Mouse (Mus musculus): Measurements from ENCODE around the gene Bcorl1. TPM values are rescaled to one million over a fixed set of nuclear protein-coding genes. Genes with fewer than 3 reads are reported as not detected.
A peak's percentile ranks its signal among the peaks of the same experiment; 100 is the strongest.

Gene Bcorl1
- polyA plus RNA-seq, 1 experiment from 2014 or later = 1.6 TPM

GRCm38 (mm10) chrX:48317444-48317843, 23.7 kb upstream of the Bcorl1 start:
- no peak overlapping the region for H3K27ac ChIP-seq (ENCODE audit: low read depth, low read length)
- no peak overlapping the region for H3K9ac ChIP-seq (ENCODE audit: low read depth, low read length)
- WGBS = 43% methylated on average over 3 of the region's 3 CpGs
- no peaks in the 10 kb centered on the region for H3K4me1 ChIP-seq (replicated peaks; ENCODE audit: control insufficient read depth, insufficient read depth, low read length)
- no peak overlapping the region for H3K4me3 ChIP-seq (ENCODE audit: low read depth, low read length)
- no peaks in the 10 kb centered on the region for H3K9me3 ChIP-seq (ENCODE audit: control insufficient read depth)
- no peaks in the 10 kb centered on the region for H3K27me3 ChIP-seq (replicated peaks; ENCODE audit: control insufficient read depth, insufficient read depth, low read length)
- no peak for TF ChIP-seq CTCF (IDR thresholded peaks at IDR 0.05; ENCODE audit: low read depth)
- no peaks in the 10 kb centered on the region for H3K36me3 ChIP-seq (ENCODE audit: control insufficient read depth, insufficient read depth)
- H3K4me2 ChIP-seq (replicated peaks; ENCODE audit: low read depth) = no peak overlapping the region
- no peak for ATAC-seq

DNA sequence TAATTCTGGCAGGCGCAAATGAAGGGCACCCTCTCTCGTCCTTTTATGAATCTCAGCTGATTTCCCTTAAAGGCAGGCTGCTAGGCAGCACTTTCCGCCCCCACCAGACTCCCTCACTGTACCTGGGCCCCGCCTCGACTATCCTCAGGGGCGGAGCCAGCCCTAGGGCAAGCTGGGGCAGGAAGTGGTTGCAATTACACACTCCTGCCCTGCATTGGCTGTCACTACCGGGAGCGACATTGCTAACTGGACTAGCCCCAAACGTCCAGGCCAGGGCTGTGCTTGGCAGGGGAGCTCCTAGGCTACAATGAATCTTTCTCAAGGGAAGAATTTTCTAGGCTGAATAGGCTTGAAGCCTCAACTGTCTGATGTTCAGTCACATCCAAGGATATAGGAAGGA, 23.0 kb upstream of the Bcorl1 start:
- Histone ChIP-seq H3K36me3 (ENCODE audit: control insufficient read depth, insufficient read depth) (no peaks in the 10 kb centered on the region), H3K4me3 (ENCODE audit: low read depth, low read length) (no peak overlapping the region), H3K27ac (ENCODE audit: low read depth, low read length) (no peak overlapping the region), H3K9ac (ENCODE audit: low read depth, low read length) (no peak overlapping the region), H3K4me2 (replicated peaks; ENCODE audit: low read depth) (peak overlapping the region; percentile 27; the same call in 1 of the 2 replicates), H3K9me3 (ENCODE audit: control insufficient read depth) (no peaks in the 10 kb centered on the region), H3K4me1 (replicated peaks; ENCODE audit: control insufficient read depth, insufficient read depth, low read length) (no peaks in the 10 kb centered on the region), H3K27me3 (replicated peaks; ENCODE audit: control insufficient read depth, insufficient read depth, low read length) (no peaks in the 10 kb centered on the region)
- peak; percentile 55 for ATAC-seq
- no peak for TF ChIP-seq CTCF (IDR thresholded peaks at IDR 0.05; ENCODE audit: low read depth)
- WGBS = 23% methylated on average over 9 of the region's 9 CpGs

- Histone ChIP-seq H3K9me3 (ENCODE audit: control insufficient read depth) (no peaks in the 10 kb centered on the region), H3K4me3 (ENCODE audit: low read depth, low read length) (peak overlapping the region; percentile 56), H3K4me1 (replicated peaks; ENCODE audit: control insufficient read depth, insufficient read depth, low read length) (no peaks in the 10 kb centered on the region), H3K27me3 (replicated peaks; ENCODE audit: control insufficient read depth, insufficient read depth, low read length) (no peaks in the 10 kb centered on the region), H3K27ac (ENCODE audit: low read depth, low read length) (no peak overlapping the region), H3K4me2 (replicated peaks; ENCODE audit: low read depth) (peak overlapping the region; percentile 87), H3K36me3 (ENCODE audit: control insufficient read depth, insufficient read depth) (no peaks in the 10 kb centered on the region), H3K9ac (ENCODE audit: low read depth, low read length) (no peak overlapping the region)
- 14% methylated on average over 29 of the region's 35 CpGs for WGBS
- ATAC-seq = no peak
- no peak for TF ChIP-seq CTCF (IDR thresholded peaks at IDR 0.05; ENCODE audit: low read depth)
Observed at GRCm38 (mm10) chrX:48340441-48341049, 613 bp upstream of the Bcorl1 start.

GRCm38 (mm10) chrX:48341621-48342161, 533 bp downstream of the Bcorl1 start:
- peak; percentile 24 for ATAC-seq

GRCm38 (mm10) chrX:48342731-48343130, 1.6 kb downstream of the Bcorl1 start:
- no peak overlapping the region for H3K27ac ChIP-seq (ENCODE audit: low read depth, low read length)
- no peaks in the 10 kb centered on the region for H3K36me3 ChIP-seq (ENCODE audit: control insufficient read depth, insufficient read depth)
- no peak overlapping the region for H3K9ac ChIP-seq (ENCODE audit: low read depth, low read length)
- H3K4me2 ChIP-seq (replicated peaks; ENCODE audit: low read depth) = peak overlapping the region; percentile 87
- no peak for TF ChIP-seq CTCF (IDR thresholded peaks at IDR 0.05; ENCODE audit: low read depth)
- peak overlapping the region; percentile 56 for H3K4me3 ChIP-seq (ENCODE audit: low read depth, low read length)
- no peaks in the 10 kb centered on the region for H3K4me1 ChIP-seq (replicated peaks; ENCODE audit: control insufficient read depth, insufficient read depth, low read length)
- 14% methylated on average over 14 of the region's 16 CpGs for WGBS
- no peak for ATAC-seq
- H3K9me3 ChIP-seq (ENCODE audit: control insufficient read depth) = no peaks in the 10 kb centered on the region
- no peaks in the 10 kb centered on the region for H3K27me3 ChIP-seq (replicated peaks; ENCODE audit: control insufficient read depth, insufficient read depth, low read length)

More at GRCm38 (mm10) chrX:48341621-48342161, 533 bp downstream of the Bcorl1 start:
- Histone ChIP-seq H3K27me3 (replicated peaks; ENCODE audit: control insufficient read depth, insufficient read depth, low read length) (no peaks in the 10 kb centered on the region), H3K4me1 (replicated peaks; ENCODE audit: control insufficient read depth, insufficient read depth, low read length) (no peaks in the 10 kb centered on the region), H3K36me3 (ENCODE audit: control insufficient read depth, insufficient read depth) (no peaks in the 10 kb centered on the region), H3K4me2 (replicated peaks; ENCODE audit: low read depth) (peak overlapping the region; percentile 87), H3K9ac (ENCODE audit: low read depth, low read length) (peak overlapping the region; percentile 40; the same call in 1 of the 2 replicates), H3K9me3 (ENCODE audit: control insufficient read depth) (no peaks in the 10 kb centered on the region), H3K4me3 (ENCODE audit: low read depth, low read length) (peak overlapping the region; percentile 56), H3K27ac (ENCODE audit: low read depth, low read length) (peak overlapping the region; percentile 54)
- TF ChIP-seq CTCF (IDR thresholded peaks at IDR 0.05; ENCODE audit: low read depth) = no peak
- WGBS = 18% methylated on average over 43 of the region's 73 CpGs

DNA sequence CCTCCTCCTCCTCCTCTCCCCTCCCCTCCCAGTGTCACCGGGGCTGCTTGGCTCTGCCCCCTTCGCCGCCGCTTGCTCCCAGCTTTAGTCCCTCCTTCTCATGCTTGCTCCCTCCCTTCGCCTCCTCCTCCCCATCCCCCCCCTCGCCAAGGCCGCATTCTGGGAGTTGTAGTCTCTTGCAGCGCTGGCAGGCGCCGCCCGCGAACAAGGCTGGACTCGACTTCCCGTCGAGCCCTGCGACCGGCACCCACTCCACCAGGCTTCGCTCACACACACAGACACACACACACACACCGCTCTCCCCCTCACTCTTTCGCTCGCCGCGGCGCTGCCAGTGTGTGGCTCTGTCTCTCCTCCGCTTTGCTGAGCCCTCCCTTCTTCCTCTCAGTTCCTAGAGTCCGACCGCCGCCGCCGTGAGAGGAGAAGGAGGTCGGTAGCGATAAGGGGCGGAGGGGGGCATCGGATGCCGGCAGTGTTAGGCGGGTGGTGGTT, 2.3 kb downstream of the Bcorl1 start:
- Histone ChIP-seq H3K9me3 (ENCODE audit: control insufficient read depth) (no peaks in the 10 kb centered on the region), H3K4me3 (ENCODE audit: low read depth, low read length) (peak overlapping the region; percentile 56), H3K27ac (ENCODE audit: low read depth, low read length) (no peak overlapping the region; the same call in 1 of the 2 replicates), H3K36me3 (ENCODE audit: control insufficient read depth, insufficient read depth) (no peaks in the 10 kb centered on the region), H3K27me3 (replicated peaks; ENCODE audit: control insufficient read depth, insufficient read depth, low read length) (no peaks in the 10 kb centered on the region), H3K9ac (ENCODE audit: low read depth, low read length) (0 out of 2 replicates have a peak overlapping the region, but pooled peaks have one; percentile 22), H3K4me1 (replicated peaks; ENCODE audit: control insufficient read depth, insufficient read depth, low read length) (no peaks in the 10 kb centered on the region), H3K4me2 (replicated peaks; ENCODE audit: low read depth) (peak overlapping the region; percentile 87)
- ATAC-seq = peak; percentile 83
- WGBS = 10% methylated on average over 32 of the region's 36 CpGs
- no peak for TF ChIP-seq CTCF (IDR thresholded peaks at IDR 0.05; ENCODE audit: low read depth)
